Comparison of ENCODE assay signal across 1 mouse cellular context in genomic region chr11:78984483-78985177, GRCm38 (mm10).
TF ChIP-seq lines count a peak whose summit lies in the region.

Lgals9 (minus strand) TSS chr11:78984946.

TF ChIP-seq in CH12.LX, 34 proteins besides CTCF, POLR2A, EP300 and RAD21 (continued from another document):
- peak; percentile 60 for TF ChIP-seq ELF1 (IDR thresholded peaks at IDR 0.05; ENCODE audit: low read depth, low read length)
TF ChIP-seq in CH12.LX: peak in this region for 8.
